Mouse (Mus musculus): ENCODE measurements around the gene Cand1. TPM values are rescaled to one million over a fixed set of nuclear protein-coding genes. Genes with fewer than 3 reads are reported as not detected.
A peak's percentile ranks its signal among the peaks of the same experiment; 100 is the strongest.

The Cand1 gene
- 45.5 and 48.0 TPM in 2 replicates for polyA plus RNA-seq (2015; fragmentation: Nextera tagmentation; extraction: Ambion mirVana)

- Histone ChIP-seq H3K36me3 (peaks cover 12% of the 10 kb centered on the region), H3K9ac (peak within 1 kb of the TSS; percentile 97), H3K4me1 (replicated peaks) (peaks cover 19% of the 10 kb centered on the region), H3K4me3 (peak within 1 kb of the TSS; percentile 100), H3K27ac (replicated peaks) (peak within 1 kb of the TSS; percentile 98), H3K4me2 (peak within 1 kb of the TSS; percentile 85), H3K27me3 (no peaks in the 10 kb centered on the region), H3K9me3 (no peaks in the 10 kb centered on the region)
- peak; percentile 98 for ATAC-seq (ENCODE audit: low read depth)
- WGBS, result under 1% methylated on average over 58 of the region's 67 CpGs
Measured at GRCm38 (mm10) chr10:119239969-119240721, at the start of gene Cand1. Gene Cand1, minus strand, starts transcription at chr10:119240055.

- Histone ChIP-seq H3K9ac (no peak overlapping the region), H3K4me1 (replicated peaks) (no peaks in the 10 kb centered on the region), H3K36me3 (no peaks in the 10 kb centered on the region), H3K9me3 (no peaks in the 10 kb centered on the region), H3K4me2 (no peak overlapping the region), H3K4me3 (no peak overlapping the region), H3K27me3 (no peaks in the 10 kb centered on the region), H3K27ac (replicated peaks) (no peak overlapping the region)
- no peak for ATAC-seq (ENCODE audit: low read depth)
- WGBS, result 91% methylated on average over 10 of the region's 10 CpGs
Measured at GRCm38 (mm10) chr10:119278871-119279270, 39.0 kb upstream of the Cand1 start.

- H3K27me3 ChIP-seq, result no peaks in the 10 kb centered on the region
- H3K9ac ChIP-seq, result no peak overlapping the region
- 88% methylated on average over 6 of the region's 6 CpGs for WGBS
- ATAC-seq (ENCODE audit: low read depth), result no peak
- no peak overlapping the region for H3K4me2 ChIP-seq
- H3K27ac ChIP-seq (replicated peaks), result no peak overlapping the region
- no peak overlapping the region for H3K4me3 ChIP-seq
- no peaks in the 10 kb centered on the region for H3K9me3 ChIP-seq
- H3K36me3 ChIP-seq, result no peaks in the 10 kb centered on the region
- H3K4me1 ChIP-seq (replicated peaks), result no peaks in the 10 kb centered on the region
Measured at GRCm38 (mm10) chr10:119274333-119274732, 34.5 kb upstream of the Cand1 start.

GRCm38 (mm10) chr10:119272536-119272935 lies 32.7 kb upstream of the Cand1 start:
- Histone ChIP-seq H3K36me3 (no peaks in the 10 kb centered on the region), H3K4me3 (no peak overlapping the region), H3K27ac (replicated peaks) (no peak overlapping the region), H3K9ac (no peak overlapping the region), H3K4me2 (no peak overlapping the region), H3K9me3 (no peaks in the 10 kb centered on the region), H3K27me3 (no peaks in the 10 kb centered on the region), H3K4me1 (replicated peaks) (no peaks in the 10 kb centered on the region)
- no peak for ATAC-seq (ENCODE audit: low read depth)
- 88% methylated on average over 10 of the region's 10 CpGs for WGBS

GRCm38 (mm10) chr10:119272005-119272404 lies 32.1 kb upstream of the Cand1 start:
- H3K4me1 ChIP-seq (replicated peaks), result no peaks in the 10 kb centered on the region
- no peaks in the 10 kb centered on the region for H3K9me3 ChIP-seq
- ATAC-seq (ENCODE audit: low read depth), result no peak
- no peak overlapping the region for H3K4me3 ChIP-seq
- no peak overlapping the region for H3K27ac ChIP-seq (replicated peaks)
- H3K9ac ChIP-seq, result no peak overlapping the region
- 94% methylated on average over 10 of the region's 10 CpGs for WGBS
- no peaks in the 10 kb centered on the region for H3K27me3 ChIP-seq
- H3K36me3 ChIP-seq, result no peaks in the 10 kb centered on the region
- no peak overlapping the region for H3K4me2 ChIP-seq

GRCm38 (mm10) chr10:119271101-119271500 lies 31.2 kb upstream of the Cand1 start:
- Histone ChIP-seq H3K4me3 (no peak overlapping the region), H3K9ac (no peak overlapping the region), H3K36me3 (no peaks in the 10 kb centered on the region), H3K27me3 (no peaks in the 10 kb centered on the region), H3K4me1 (replicated peaks) (no peaks in the 10 kb centered on the region), H3K9me3 (no peaks in the 10 kb centered on the region), H3K4me2 (no peak overlapping the region), H3K27ac (replicated peaks) (no peak overlapping the region)
- no peak for ATAC-seq (ENCODE audit: low read depth)
- 93% methylated on average over 10 of the region's 10 CpGs for WGBS

GRCm38 (mm10) chr10:119270384-119270985 lies 30.6 kb upstream of the Cand1 start:
- Histone ChIP-seq H3K27me3 (no peaks in the 10 kb centered on the region), H3K9ac (no peak overlapping the region), H3K9me3 (no peaks in the 10 kb centered on the region), H3K4me2 (no peak overlapping the region), H3K4me1 (replicated peaks) (no peaks in the 10 kb centered on the region), H3K36me3 (no peaks in the 10 kb centered on the region), H3K27ac (replicated peaks) (no peak overlapping the region), H3K4me3 (no peak overlapping the region)
- 60% methylated on average over 12 of the region's 12 CpGs for WGBS
- no peak for ATAC-seq (ENCODE audit: low read depth)

- no peak overlapping the region for H3K9ac ChIP-seq
- peaks cover 5% of the 10 kb centered on the region; the same call in 1 of the 2 replicates for H3K9me3 ChIP-seq
- 65% methylated on average over 7 of the region's 7 CpGs for WGBS
- no peaks in the 10 kb centered on the region for H3K27me3 ChIP-seq
- H3K4me2 ChIP-seq, result no peak overlapping the region
- no peaks in the 10 kb centered on the region for H3K36me3 ChIP-seq
- H3K4me1 ChIP-seq (replicated peaks), result no peaks in the 10 kb centered on the region
- no peak overlapping the region for H3K27ac ChIP-seq (replicated peaks)
- H3K4me3 ChIP-seq, result no peak overlapping the region
- no peak for ATAC-seq (ENCODE audit: low read depth)
Measured at GRCm38 (mm10) chr10:119264761-119265160, 24.9 kb upstream of the Cand1 start.

- WGBS, result 89% methylated on average over 5 of the region's 5 CpGs
- H3K4me2 ChIP-seq, result no peak overlapping the region
- no peaks in the 10 kb centered on the region for H3K36me3 ChIP-seq
Measured at GRCm38 (mm10) chr10:119262821-119263220, 23.0 kb upstream of the Cand1 start.

GRCm38 (mm10) chr10:119257876-119258275 lies 18.0 kb upstream of the Cand1 start:
- Histone ChIP-seq H3K9ac (no peak overlapping the region), H3K27me3 (no peaks in the 10 kb centered on the region), H3K4me1 (replicated peaks) (no peaks in the 10 kb centered on the region), H3K9me3 (peaks cover 5% of the 10 kb centered on the region; the same call in 1 of the 2 replicates), H3K4me3 (no peak overlapping the region), H3K36me3 (no peaks in the 10 kb centered on the region), H3K27ac (replicated peaks) (no peak overlapping the region), H3K4me2 (no peak overlapping the region)
- 83% methylated on average over 4 of the region's 4 CpGs for WGBS
- no peak for ATAC-seq (ENCODE audit: low read depth)

More at GRCm38 (mm10) chr10:119262821-119263220, 23.0 kb upstream of the Cand1 start:
- Histone ChIP-seq H3K9ac (no peak overlapping the region), H3K4me1 (replicated peaks) (no peaks in the 10 kb centered on the region), H3K9me3 (peaks cover 5% of the 10 kb centered on the region; the same call in 1 of the 2 replicates), H3K27ac (replicated peaks) (no peak overlapping the region), H3K4me3 (no peak overlapping the region), H3K27me3 (no peaks in the 10 kb centered on the region)
- no peak for ATAC-seq (ENCODE audit: low read depth)

GRCm38 (mm10) chr10:119244146-119244545 lies 4.3 kb upstream of the Cand1 start:
- no peaks in the 10 kb centered on the region for H3K36me3 ChIP-seq
- H3K27ac ChIP-seq (replicated peaks), result no peak overlapping the region
- H3K4me1 ChIP-seq (replicated peaks), result peaks cover 5% of the 10 kb centered on the region; the same call in 1 of the 2 replicates
- no peaks in the 10 kb centered on the region for H3K27me3 ChIP-seq
- no peak overlapping the region for H3K9ac ChIP-seq
- H3K4me3 ChIP-seq, result no peak overlapping the region
- no peaks in the 10 kb centered on the region for H3K9me3 ChIP-seq
- H3K4me2 ChIP-seq, result no peak overlapping the region
- no peak for ATAC-seq (ENCODE audit: low read depth)
- WGBS, result 88% methylated on average over 14 of the region's 14 CpGs

- 3% methylated on average over 9 of the region's 9 CpGs for WGBS
- Histone ChIP-seq H3K9ac (peak overlapping the region; percentile 78), H3K4me2 (peak overlapping the region; percentile 65), H3K9me3 (no peaks in the 10 kb centered on the region), H3K4me3 (peak overlapping the region; percentile 100), H3K36me3 (peaks cover 6% of the 10 kb centered on the region), H3K27ac (replicated peaks) (peak overlapping the region; percentile 98), H3K4me1 (replicated peaks) (peaks cover 19% of the 10 kb centered on the region), H3K27me3 (no peaks in the 10 kb centered on the region)
- no peak for ATAC-seq (ENCODE audit: low read depth)
Measured at GRCm38 (mm10) chr10:119240722-119241089, 851 bp upstream of the Cand1 start.
